Mouse (Mus musculus): Measurements from ENCODE around the gene Vgll4. TPM values are rescaled to one million over a fixed set of nuclear protein-coding genes. Genes with fewer than 3 reads are reported as not detected.

Gene Vgll4
- polyA plus RNA-seq, 1 experiment from 2014 or later = 52.7 TPM

GRCm38 (mm10) chr6:114900194-114900593, 69.6 kb downstream of the Vgll4 start:
- peak overlapping the region; percentile 61; the same call in 1 of the 2 replicates for H3K4me2 ChIP-seq (ENCODE audit: low read length)
- H3K36me3 ChIP-seq (ENCODE audit: control insufficient read depth, insufficient read depth, low read length) = peaks cover 31% of the 10 kb centered on the region; the same call in 1 of the 2 replicates
- no peaks in the 10 kb centered on the region for H3K9me3 ChIP-seq (ENCODE audit: control insufficient read depth, low read length)
- H3K9ac ChIP-seq (ENCODE audit: low read length) = peak overlapping the region; percentile 59
- no peaks in the 10 kb centered on the region for H3K27me3 ChIP-seq (ENCODE audit: control insufficient read depth, insufficient read depth, low read length)
- peak overlapping the region; percentile 46 to 86 for H3K27ac ChIP-seq (replicated peaks in 1 of 2; ENCODE audit: control insufficient read depth in 1 of 2, insufficient read depth in 1 of 2, low read depth in 2 of 2, low read length in 2 of 2)
- peaks cover 45 to 80% of the 10 kb centered on the region in 2 experiments for H3K4me1 ChIP-seq (ENCODE audit: control insufficient read depth in 2 of 2, insufficient read depth in 2 of 2, low read length in 2 of 2)
- ATAC-seq (ENCODE audit: insufficient number of reproducible peaks, insufficient read depth, low FRiP score, low read depth) = no peak
- 32% methylated on average over 10 of the region's 10 CpGs for WGBS
- no peak overlapping the region for H3K4me3 ChIP-seq (ENCODE audit: control insufficient read depth in 1 of 2, insufficient read depth in 1 of 2, low read depth in 1 of 2, low read length in 2 of 2)

GRCm38 (mm10) chr6:114899652-114900051, 70.1 kb downstream of the Vgll4 start:
- no peaks in the 10 kb centered on the region for H3K27me3 ChIP-seq (ENCODE audit: control insufficient read depth, insufficient read depth, low read length)
- peaks cover 45 to 78% of the 10 kb centered on the region in 2 experiments for H3K4me1 ChIP-seq (ENCODE audit: control insufficient read depth in 2 of 2, insufficient read depth in 2 of 2, low read length in 2 of 2)
- H3K4me3 ChIP-seq (ENCODE audit: control insufficient read depth in 1 of 2, insufficient read depth in 1 of 2, low read depth in 1 of 2, low read length in 2 of 2) = no peak overlapping the region
- peaks cover 31% of the 10 kb centered on the region; the same call in 1 of the 2 replicates for H3K36me3 ChIP-seq (ENCODE audit: control insufficient read depth, insufficient read depth, low read length)
- H3K27ac ChIP-seq (replicated peaks in 1 of 2; ENCODE audit: control insufficient read depth in 1 of 2, insufficient read depth in 1 of 2, low read depth in 2 of 2, low read length in 2 of 2) = peak overlapping the region; percentile 46 to 86
- no peak for ATAC-seq (ENCODE audit: insufficient number of reproducible peaks, insufficient read depth, low FRiP score, low read depth)
- H3K4me2 ChIP-seq (ENCODE audit: low read length) = peak overlapping the region; percentile 61; the same call in 1 of the 2 replicates
- no peaks in the 10 kb centered on the region for H3K9me3 ChIP-seq (ENCODE audit: control insufficient read depth, low read length)
- H3K9ac ChIP-seq (ENCODE audit: low read length) = peak overlapping the region; percentile 59; the same call in 1 of the 2 replicates
- 39% methylated on average over 7 of the region's 7 CpGs for WGBS

DNA sequence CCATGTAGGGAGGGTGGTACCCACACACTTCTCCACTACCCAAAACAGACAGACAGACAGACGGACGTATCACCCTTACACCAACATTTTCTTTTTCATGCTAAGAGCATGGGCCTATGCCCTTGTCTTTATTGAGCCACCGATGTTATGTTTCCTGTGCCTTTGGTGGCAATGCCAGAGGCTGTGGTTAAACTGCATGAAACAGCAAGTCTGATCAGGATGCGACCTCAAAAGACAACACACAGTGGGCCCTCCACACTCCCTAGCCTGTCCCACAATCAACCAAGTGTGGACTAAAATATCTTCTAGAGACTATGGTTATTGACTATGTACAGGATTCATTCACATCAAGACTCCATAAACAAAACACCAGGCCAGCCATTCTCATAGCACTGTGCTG, 70.8 kb downstream of the Vgll4 start:
- Histone ChIP-seq H3K9ac (ENCODE audit: low read length) (no peak overlapping the region), H3K36me3 (ENCODE audit: control insufficient read depth, insufficient read depth, low read length) (peaks cover 31% of the 10 kb centered on the region; the same call in 1 of the 2 replicates), H3K27me3 (ENCODE audit: control insufficient read depth, insufficient read depth, low read length) (no peaks in the 10 kb centered on the region), H3K9me3 (ENCODE audit: control insufficient read depth, low read length) (no peaks in the 10 kb centered on the region), H3K27ac (replicated peaks in 1 of 2; ENCODE audit: control insufficient read depth in 1 of 2, insufficient read depth in 1 of 2, low read depth in 2 of 2, low read length in 2 of 2) (peak overlapping the region in 1 of 2 experiments; percentile 86; a peak in 1 of 4 replicates), H3K4me2 (ENCODE audit: low read length) (no peak overlapping the region), H3K4me1 (ENCODE audit: control insufficient read depth in 2 of 2, insufficient read depth in 2 of 2, low read length in 2 of 2) (peaks cover 46 to 78% of the 10 kb centered on the region in 2 experiments), H3K4me3 (ENCODE audit: control insufficient read depth in 1 of 2, insufficient read depth in 1 of 2, low read depth in 1 of 2, low read length in 2 of 2) (no peak overlapping the region)
- no peak for ATAC-seq (ENCODE audit: insufficient number of reproducible peaks, insufficient read depth, low FRiP score, low read depth)
- WGBS = 94% methylated on average over 4 of the region's 4 CpGs

GRCm38 (mm10) chr6:114896281-114896680, 73.5 kb downstream of the Vgll4 start:
- H3K27ac ChIP-seq (replicated peaks in 1 of 2; ENCODE audit: control insufficient read depth in 1 of 2, insufficient read depth in 1 of 2, low read depth in 2 of 2, low read length in 2 of 2) = peak overlapping the region in 1 of 2 experiments; percentile 20; a peak in 1 of 4 replicates
- peaks cover 31% of the 10 kb centered on the region; the same call in 1 of the 2 replicates for H3K36me3 ChIP-seq (ENCODE audit: control insufficient read depth, insufficient read depth, low read length)
- H3K4me1 ChIP-seq (ENCODE audit: control insufficient read depth in 2 of 2, insufficient read depth in 2 of 2, low read length in 2 of 2) = peaks cover 54 to 78% of the 10 kb centered on the region in 2 experiments
- no peak overlapping the region for H3K4me3 ChIP-seq (ENCODE audit: control insufficient read depth in 1 of 2, insufficient read depth in 1 of 2, low read depth in 1 of 2, low read length in 2 of 2)
- WGBS = 30% methylated on average over 2 of the region's 2 CpGs
- ATAC-seq (ENCODE audit: insufficient number of reproducible peaks, insufficient read depth, low FRiP score, low read depth) = no peak
- H3K4me2 ChIP-seq (ENCODE audit: low read length) = no peak overlapping the region
- no peaks in the 10 kb centered on the region for H3K27me3 ChIP-seq (ENCODE audit: control insufficient read depth, insufficient read depth, low read length)
- H3K9ac ChIP-seq (ENCODE audit: low read length) = no peak overlapping the region
- no peaks in the 10 kb centered on the region for H3K9me3 ChIP-seq (ENCODE audit: control insufficient read depth, low read length)

DNA sequence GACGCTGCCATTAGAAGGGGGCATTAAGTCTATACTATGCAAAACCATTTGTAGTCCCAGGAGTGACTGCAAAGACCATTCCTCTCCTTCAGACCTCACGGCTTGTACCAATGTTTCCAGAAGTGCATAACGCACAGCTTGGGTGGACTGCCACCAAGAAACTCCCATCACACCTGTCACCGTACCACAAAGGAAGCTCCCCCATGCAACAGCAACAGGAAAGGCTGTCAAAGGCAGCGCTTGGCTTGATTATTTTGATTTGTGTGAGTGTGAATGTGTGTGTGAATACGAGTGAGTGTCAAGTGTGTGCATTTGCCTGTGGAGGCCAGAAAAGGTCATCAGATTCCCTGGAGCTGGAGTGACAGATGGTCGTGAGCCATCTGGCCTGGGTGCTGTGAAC, 74.6 kb downstream of the Vgll4 start:
- ATAC-seq (ENCODE audit: insufficient number of reproducible peaks, insufficient read depth, low FRiP score, low read depth) = no peak
- Histone ChIP-seq H3K27ac (replicated peaks in 1 of 2; ENCODE audit: control insufficient read depth in 1 of 2, insufficient read depth in 1 of 2, low read depth in 2 of 2, low read length in 2 of 2) (no peak overlapping the region), H3K4me3 (ENCODE audit: control insufficient read depth in 1 of 2, insufficient read depth in 1 of 2, low read depth in 1 of 2, low read length in 2 of 2) (no peak overlapping the region), H3K4me2 (ENCODE audit: low read length) (no peak overlapping the region), H3K9me3 (ENCODE audit: control insufficient read depth, low read length) (no peaks in the 10 kb centered on the region), H3K9ac (ENCODE audit: low read length) (no peak overlapping the region), H3K36me3 (ENCODE audit: control insufficient read depth, insufficient read depth, low read length) (peaks cover 29% of the 10 kb centered on the region; the same call in 1 of the 2 replicates), H3K4me1 (ENCODE audit: control insufficient read depth in 2 of 2, insufficient read depth in 2 of 2, low read length in 2 of 2) (peaks cover 60 to 78% of the 10 kb centered on the region in 2 experiments), H3K27me3 (ENCODE audit: control insufficient read depth, insufficient read depth, low read length) (no peaks in the 10 kb centered on the region)
- WGBS = 87% methylated on average over 7 of the region's 7 CpGs

DNA sequence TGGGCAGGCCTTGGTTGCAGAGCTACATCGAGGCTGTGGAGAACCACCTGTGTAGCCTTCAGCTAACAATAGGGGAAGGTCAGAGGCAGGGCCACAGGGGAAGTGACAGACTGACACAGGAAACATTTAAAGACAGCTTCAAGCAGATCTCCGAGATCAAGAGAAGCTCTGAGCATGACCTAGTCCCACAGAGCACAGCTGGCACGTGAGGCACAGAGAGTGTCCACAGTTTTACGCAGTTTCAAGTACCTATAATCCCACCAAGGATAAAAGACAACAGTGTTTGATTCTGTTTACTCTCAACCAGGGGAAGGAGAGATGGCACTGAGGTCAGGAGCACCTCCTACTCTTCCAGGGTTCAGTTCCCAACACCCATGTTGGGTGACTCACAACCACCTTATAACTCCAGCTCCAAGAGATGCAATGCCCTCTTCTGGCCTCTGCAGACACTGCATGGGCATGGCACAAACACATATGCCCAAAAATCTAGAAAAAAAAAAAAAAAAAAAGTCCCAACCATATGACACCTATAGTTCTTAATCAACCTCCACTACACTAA, 75.2 kb downstream of the Vgll4 start:
- Histone ChIP-seq H3K27ac (replicated peaks in 1 of 2; ENCODE audit: control insufficient read depth in 1 of 2, insufficient read depth in 1 of 2, low read depth in 2 of 2, low read length in 2 of 2) (peak overlapping the region in 1 of 2 experiments; percentile 46; a peak in 2 of 4 replicates), H3K27me3 (ENCODE audit: control insufficient read depth, insufficient read depth, low read length) (no peaks in the 10 kb centered on the region), H3K9me3 (ENCODE audit: control insufficient read depth, low read length) (no peaks in the 10 kb centered on the region), H3K36me3 (ENCODE audit: control insufficient read depth, insufficient read depth, low read length) (peaks cover 28% of the 10 kb centered on the region; the same call in 1 of the 2 replicates), H3K4me1 (ENCODE audit: control insufficient read depth in 2 of 2, insufficient read depth in 2 of 2, low read length in 2 of 2) (peaks cover 57 to 74% of the 10 kb centered on the region in 2 experiments), H3K9ac (ENCODE audit: low read length) (no peak overlapping the region), H3K4me2 (ENCODE audit: low read length) (no peak overlapping the region), H3K4me3 (ENCODE audit: control insufficient read depth in 1 of 2, insufficient read depth in 1 of 2, low read depth in 1 of 2, low read length in 2 of 2) (no peak overlapping the region)
- 52% methylated on average over 4 of the region's 4 CpGs for WGBS
- no peak for ATAC-seq (ENCODE audit: insufficient number of reproducible peaks, insufficient read depth, low FRiP score, low read depth)

- H3K4me2 ChIP-seq (ENCODE audit: low read length) = no peak overlapping the region
- no peaks in the 10 kb centered on the region for H3K9me3 ChIP-seq (ENCODE audit: control insufficient read depth, low read length)
- H3K36me3 ChIP-seq (ENCODE audit: control insufficient read depth, insufficient read depth, low read length) = peaks cover 20% of the 10 kb centered on the region; the same call in 1 of the 2 replicates
- H3K27ac ChIP-seq (replicated peaks in 1 of 2; ENCODE audit: control insufficient read depth in 1 of 2, insufficient read depth in 1 of 2, low read depth in 2 of 2, low read length in 2 of 2) = no peak overlapping the region; a peak in 1 of 4 replicates
- peaks cover 56 to 74% of the 10 kb centered on the region in 2 experiments for H3K4me1 ChIP-seq (ENCODE audit: control insufficient read depth in 2 of 2, insufficient read depth in 2 of 2, low read length in 2 of 2)
- no peak for ATAC-seq (ENCODE audit: insufficient number of reproducible peaks, insufficient read depth, low FRiP score, low read depth)
- no peak overlapping the region for H3K4me3 ChIP-seq (ENCODE audit: control insufficient read depth in 1 of 2, insufficient read depth in 1 of 2, low read depth in 1 of 2, low read length in 2 of 2)
- WGBS = 51% methylated on average over 20 of the region's 20 CpGs
- H3K27me3 ChIP-seq (ENCODE audit: control insufficient read depth, insufficient read depth, low read length) = no peaks in the 10 kb centered on the region
- H3K9ac ChIP-seq (ENCODE audit: low read length) = no peak overlapping the region
Observed at GRCm38 (mm10) chr6:114893427-114894209, 76.2 kb downstream of the Vgll4 start.

Data from heart, embryonic 14.5 days (tissue).